Mouse (Mus musculus) embryonic facial prominence, embryonic 10.5 days (tissue): Measurements from ENCODE around the gene Acsl5. TPM values are rescaled to one million over a fixed set of nuclear protein-coding genes. Genes with fewer than 3 reads are reported as not detected.

Experiments used
- DNase-seq: peaks from one replicate; pipeline ENCODE4 v3.0.0-alpha.2; 2017; ENCODE audit warnings: low spot score
- H3K27ac ChIP-seq: fragments of 300-500 bp; sonication (generic); replicated peaks from 2 replicates; pipeline ENCODE4 v1.5.1; 2016; ENCODE audit warnings: mild to moderate bottlenecking
- H3K27me3 ChIP-seq: fragments of 300-500 bp; sonication (generic); replicated peaks from 2 replicates; pipeline ENCODE4 v1.6.1; 2016; ENCODE audit warnings: low read depth, mild to moderate bottlenecking; ENCODE audit not compliant: poor library complexity, severe bottlenecking
- H3K36me3 ChIP-seq: fragments of 300-500 bp; sonication (generic); replicated peaks from 2 replicates; pipeline ENCODE4 v1.6.1; 2016; ENCODE audit warnings: mild to moderate bottlenecking, moderate library complexity
- H3K4me1 ChIP-seq: fragments of 300-500 bp; sonication (generic); 2 replicates; pipeline ENCODE4 v1.6.1; 2016
- H3K4me3 ChIP-seq: fragments of 300-500 bp; sonication (generic); 2 replicates; pipeline ENCODE4 v1.5.1; 2016; ENCODE audit warnings: mild to moderate bottlenecking, moderate library complexity
- H3K9me3 ChIP-seq: fragments of 300-500 bp; sonication (generic); 2 replicates; pipeline ENCODE4 v1.6.1; 2016; ENCODE audit warnings: mild to moderate bottlenecking
- WGBS: fragments of 180-500 bp; shearing (Covaris S2); methylation state at CpG from one replicate; pipeline ENCODE4 v1.1.7; 2016; 5-methylcytosine and 5-hydroxymethylcytosine counted together
- polyA plus RNA-seq: library from polyadenylated mRNA; unstranded; fragments of >200 nt; fragmentation: Nextera tagmentation; extraction: Ambion mirVana; gene quantifications from 2 replicates; pipeline ENCODE4 v1.2.1, GENCODE M21; 2016

Gene Acsl5
- polyA plus RNA-seq, 1 experiment from 2014 or later = 27.4 TPM

- Histone ChIP-seq H3K27me3 (no peaks in the 10 kb centered on the region), H3K27ac (no peak overlapping the region), H3K9me3 (no peaks in the 10 kb centered on the region), H3K4me3 (no peak overlapping the region), H3K36me3 (peaks cover 64% of the 10 kb centered on the region), H3K4me1 (no peaks in the 10 kb centered on the region)
- no peak for DNase-seq
- 89% methylated on average over 3 of the region's 3 CpGs for WGBS
Observed at GRCm38 (mm10) chr19:55295556-55295955, 43.8 kb downstream of the Acsl5 start.

- Histone ChIP-seq H3K27me3 (no peaks in the 10 kb centered on the region), H3K4me1 (no peaks in the 10 kb centered on the region), H3K9me3 (no peaks in the 10 kb centered on the region), H3K36me3 (peaks cover 65% of the 10 kb centered on the region), H3K4me3 (no peak overlapping the region), H3K27ac (no peak overlapping the region)
- no peak for DNase-seq
- WGBS = 91% methylated on average over 2 of the region's 2 CpGs
Observed at GRCm38 (mm10) chr19:55296301-55296700, 44.6 kb downstream of the Acsl5 start.

- no peak for DNase-seq
- H3K36me3 ChIP-seq = peaks cover 76% of the 10 kb centered on the region
Observed at GRCm38 (mm10) chr19:55297489-55297888, 45.8 kb downstream of the Acsl5 start.

DNA sequence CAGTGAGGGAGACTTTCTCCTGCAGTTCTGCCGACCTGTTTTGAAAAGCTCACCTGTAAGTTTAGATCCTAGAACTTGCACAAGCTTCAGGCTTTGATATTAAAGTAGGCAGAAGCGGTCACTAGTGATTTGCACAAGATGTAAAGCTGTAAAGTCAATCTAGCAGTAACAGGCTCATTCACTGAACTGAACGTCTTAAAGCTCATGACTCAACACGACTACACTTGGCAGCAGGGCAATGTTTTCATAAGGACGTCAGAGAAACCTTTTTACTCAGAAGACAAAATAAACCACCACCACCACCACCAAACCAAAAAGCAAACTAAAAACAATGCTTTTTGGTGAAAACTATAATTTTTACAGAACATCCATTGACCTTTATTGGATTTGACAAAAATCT lies 46.2 kb downstream of the Acsl5 start:
- Histone ChIP-seq H3K4me3 (no peak overlapping the region), H3K4me1 (no peaks in the 10 kb centered on the region), H3K27me3 (no peaks in the 10 kb centered on the region), H3K36me3 (peaks cover 81% of the 10 kb centered on the region), H3K27ac (no peak overlapping the region), H3K9me3 (no peaks in the 10 kb centered on the region)
- WGBS = 89% methylated on average over 5 of the region's 5 CpGs
- no peak for DNase-seq

More at GRCm38 (mm10) chr19:55297489-55297888, 45.8 kb downstream of the Acsl5 start:
- Histone ChIP-seq H3K4me3 (no peak overlapping the region), H3K9me3 (no peaks in the 10 kb centered on the region), H3K27me3 (no peaks in the 10 kb centered on the region), H3K27ac (no peak overlapping the region), H3K4me1 (no peaks in the 10 kb centered on the region)
- 93% methylated on average over 2 of the region's 2 CpGs for WGBS

GRCm38 (mm10) chr19:55299378-55299777 lies 47.6 kb downstream of the Acsl5 start:
- H3K36me3 ChIP-seq = peaks cover 92% of the 10 kb centered on the region
- DNase-seq = no peak
- no peak overlapping the region for H3K4me3 ChIP-seq
- 93% methylated on average over 1 of the region's 1 CpGs for WGBS
- H3K27me3 ChIP-seq = no peaks in the 10 kb centered on the region
- no peak overlapping the region for H3K27ac ChIP-seq
- H3K9me3 ChIP-seq = no peaks in the 10 kb centered on the region
- H3K4me1 ChIP-seq = no peaks in the 10 kb centered on the region

DNA sequence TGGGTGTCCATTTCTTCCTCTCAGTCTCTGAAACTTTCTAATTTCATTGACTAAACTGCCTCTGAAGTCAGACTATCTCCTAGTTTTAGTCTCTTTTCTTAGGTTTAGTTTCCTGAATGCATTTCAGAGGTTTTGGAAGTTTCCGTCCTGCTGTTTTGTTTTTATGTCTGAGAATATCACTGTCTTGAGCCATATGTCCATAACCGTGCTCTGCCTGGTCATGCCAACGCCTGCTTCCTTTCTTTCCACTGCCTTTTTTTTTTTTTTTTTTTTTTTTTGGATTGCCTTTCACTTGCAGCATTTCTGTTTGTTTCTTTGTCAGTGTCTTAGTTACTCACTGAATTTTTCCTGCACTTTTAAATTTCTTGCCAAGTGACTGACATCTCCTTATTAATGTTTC lies 48.8 kb downstream of the Acsl5 start:
- peaks cover 87% of the 10 kb centered on the region for H3K36me3 ChIP-seq
- no peaks in the 10 kb centered on the region for H3K27me3 ChIP-seq
- H3K9me3 ChIP-seq = no peaks in the 10 kb centered on the region
- DNase-seq = no peak
- H3K4me3 ChIP-seq = no peak overlapping the region
- H3K27ac ChIP-seq = no peak overlapping the region
- 96% methylated on average over 3 of the region's 3 CpGs for WGBS
- H3K4me1 ChIP-seq = no peaks in the 10 kb centered on the region

GRCm38 (mm10) chr19:55305024-55305423 lies 53.3 kb downstream of the Acsl5 start:
- Histone ChIP-seq H3K27me3 (no peaks in the 10 kb centered on the region), H3K4me3 (no peak overlapping the region), H3K27ac (no peak overlapping the region), H3K36me3 (peaks cover 93% of the 10 kb centered on the region), H3K4me1 (no peaks in the 10 kb centered on the region), H3K9me3 (no peaks in the 10 kb centered on the region)
- DNase-seq = no peak

DNA sequence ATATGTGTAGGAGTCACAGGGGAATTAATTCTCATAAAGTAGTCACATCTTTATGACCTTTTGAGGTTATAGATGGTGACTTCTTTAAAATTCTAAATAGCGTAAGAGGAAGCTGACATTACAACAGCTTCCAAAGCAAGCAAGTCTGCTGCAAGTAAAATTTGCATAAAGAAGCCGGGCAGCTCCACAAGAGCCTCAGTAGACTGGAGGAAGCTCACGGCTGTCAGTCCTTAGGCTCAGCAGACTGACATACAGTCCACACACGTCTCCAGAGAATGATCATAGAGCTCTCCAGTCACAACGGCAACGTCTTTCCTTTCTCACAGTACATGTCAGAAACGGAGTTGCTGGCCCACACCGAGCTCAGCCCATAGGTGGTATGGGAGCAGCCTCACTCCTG lies 60.1 kb downstream of the Acsl5 start:
- H3K4me3 ChIP-seq = no peak overlapping the region
- DNase-seq = no peak
- no peak overlapping the region for H3K27ac ChIP-seq
- H3K9me3 ChIP-seq = no peaks in the 10 kb centered on the region
- H3K4me1 ChIP-seq = peaks cover 19% of the 10 kb centered on the region
- no peaks in the 10 kb centered on the region for H3K27me3 ChIP-seq
- 90% methylated on average over 8 of the region's 8 CpGs for WGBS
- H3K36me3 ChIP-seq = peaks cover 64% of the 10 kb centered on the region

GRCm38 (mm10) chr19:55313649-55314048 lies 61.9 kb downstream of the Acsl5 start:
- Histone ChIP-seq H3K27me3 (no peaks in the 10 kb centered on the region), H3K4me1 (peaks cover 22% of the 10 kb centered on the region), H3K4me3 (no peak overlapping the region), H3K27ac (no peak overlapping the region), H3K36me3 (peaks cover 46% of the 10 kb centered on the region), H3K9me3 (no peaks in the 10 kb centered on the region)
- DNase-seq = no peak
- 86% methylated on average over 2 of the region's 2 CpGs for WGBS

DNA sequence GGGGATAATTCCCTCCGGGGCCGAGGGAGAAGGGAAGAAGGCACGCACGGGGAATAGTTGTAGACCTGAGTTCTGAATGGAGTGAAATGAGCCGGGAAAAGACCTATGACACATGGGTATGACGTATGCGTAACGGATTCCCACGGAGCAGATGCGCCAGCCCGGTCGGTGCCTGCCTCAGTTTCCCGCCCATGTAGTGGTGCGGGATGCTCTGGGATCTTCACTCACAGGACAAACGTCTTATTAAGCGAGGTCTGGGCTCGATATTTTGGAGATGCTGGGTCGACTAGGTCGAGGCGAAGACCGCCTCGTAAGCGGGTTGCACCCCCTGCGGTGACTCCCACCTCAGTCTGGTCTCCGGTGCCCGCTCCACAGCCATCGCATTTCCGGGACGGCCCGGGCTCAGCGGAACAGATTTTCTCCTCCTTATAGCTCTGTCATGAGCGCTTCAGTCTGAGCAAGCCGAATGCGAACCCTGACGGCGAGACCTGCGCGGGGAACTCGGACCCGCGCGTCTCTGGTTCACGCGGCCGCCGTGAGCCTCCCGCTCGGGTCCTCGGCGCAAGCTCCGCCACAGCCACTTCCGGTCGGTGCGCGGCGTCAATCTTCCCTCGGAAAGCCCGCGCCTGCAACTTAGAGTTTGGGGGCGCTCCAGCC lies 63.8 kb downstream of the Acsl5 start, which contains the start of gene Zdhhc6:
Gene Zdhhc6, minus strand, starts transcription at position 581 of the 657 bp plus-strand sequence.
- peaks cover 27% of the 10 kb centered on the region for H3K36me3 ChIP-seq
- no peaks in the 10 kb centered on the region for H3K9me3 ChIP-seq
- under 1% methylated on average over 60 of the region's 60 CpGs for WGBS
- H3K27me3 ChIP-seq = no peaks in the 10 kb centered on the region
- H3K4me1 ChIP-seq = peaks cover 22% of the 10 kb centered on the region
- H3K4me3 ChIP-seq = peak within 1 kb of the TSS; percentile 78
- H3K27ac ChIP-seq = peak within 1 kb of the TSS; percentile 90
- DNase-seq = peak; percentile 84

GRCm38 (mm10) chr19:55316109-55316714 lies 64.5 kb downstream of the Acsl5 start, which contains the start of gene Vti1a:
Gene Vti1a (plus strand): TSS chr19:55316295.
- Histone ChIP-seq H3K27me3 (no peaks in the 10 kb centered on the region), H3K4me3 (peak within 1 kb of the TSS; percentile 78), H3K36me3 (peaks cover 20% of the 10 kb centered on the region), H3K27ac (peak within 1 kb of the TSS; percentile 90), H3K9me3 (no peaks in the 10 kb centered on the region), H3K4me1 (peaks cover 22% of the 10 kb centered on the region)
- under 1% methylated on average over 48 of the region's 48 CpGs for WGBS
- peak; percentile 88 for DNase-seq

DNA sequence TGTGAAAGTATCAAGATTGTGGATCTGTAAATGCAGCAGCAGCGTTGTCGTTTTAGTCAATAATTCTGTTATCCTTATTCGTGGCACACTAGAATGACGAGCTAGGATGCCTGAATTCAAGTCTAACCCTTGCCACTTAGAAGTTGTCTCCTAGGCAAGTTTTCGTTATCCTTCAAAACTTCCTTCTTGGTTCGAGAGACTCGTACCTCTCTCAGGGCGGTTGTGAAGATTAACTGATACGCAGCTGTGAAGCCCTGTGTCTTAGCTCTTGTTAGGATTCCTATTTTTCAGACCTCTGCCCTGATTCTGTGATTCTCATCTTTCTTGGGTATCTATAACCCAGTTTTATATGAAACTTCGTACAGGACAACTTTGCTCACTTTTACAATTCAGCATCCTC lies 65.2 kb downstream of the Acsl5 start:
- H3K36me3 ChIP-seq = peaks cover 14% of the 10 kb centered on the region

DNA sequence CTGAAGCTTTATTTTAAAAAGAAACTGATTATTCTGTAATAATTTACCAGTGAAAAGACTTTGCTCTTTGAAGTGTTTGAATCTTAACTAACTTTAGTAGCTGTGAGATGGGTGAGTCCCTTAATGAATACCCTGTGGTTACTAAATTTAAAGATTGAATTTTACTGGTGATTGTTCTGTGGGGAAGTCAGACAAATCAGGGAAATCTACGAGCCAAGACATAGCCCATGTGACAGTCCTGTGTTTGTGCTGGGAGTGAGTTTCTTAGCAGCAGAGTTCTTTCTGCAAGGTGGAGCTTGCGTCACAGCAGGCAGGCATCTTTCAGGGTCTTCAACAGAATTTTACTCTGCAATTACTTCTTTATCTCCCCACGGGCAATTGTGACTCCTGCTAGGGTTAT lies 67.3 kb downstream of the Acsl5 start:
- 83% methylated on average over 3 of the region's 3 CpGs for WGBS
- peaks cover 22% of the 10 kb centered on the region for H3K4me1 ChIP-seq
- H3K36me3 ChIP-seq = peaks cover 19% of the 10 kb centered on the region
- no peak for DNase-seq
- no peak overlapping the region for H3K27ac ChIP-seq
- H3K27me3 ChIP-seq = no peaks in the 10 kb centered on the region
- H3K4me3 ChIP-seq = no peak overlapping the region
- no peaks in the 10 kb centered on the region for H3K9me3 ChIP-seq

More for the DNA sequence above, 65.2 kb downstream of the Acsl5 start:
- Histone ChIP-seq H3K4me3 (peak overlapping the region; percentile 78), H3K4me1 (peaks cover 22% of the 10 kb centered on the region), H3K9me3 (no peaks in the 10 kb centered on the region), H3K27me3 (no peaks in the 10 kb centered on the region), H3K27ac (no peak overlapping the region)
- DNase-seq = no peak
- WGBS = 68% methylated on average over 10 of the region's 10 CpGs
